Mouse (Mus musculus): ENCODE data around the gene Trim3. TPM values are rescaled to one million over a fixed set of nuclear protein-coding genes. Genes with fewer than 3 reads are reported as not detected.

Gene Trim3
- polyA plus RNA-seq, 1 experiment from 2014 or later, result 83.2 TPM

Other genes starting within 250 kb of the Trim3 start
- gene Fam160a2, start 233.5 kb downstream of the Trim3 start, polyA plus RNA-seq (2015; fragmentation: Nextera tagmentation; extraction: Ambion mirVana), result 41.5 and 43.7 TPM in 2 replicates
- gene Cnga4, start 229.0 kb downstream of the Trim3 start, polyA plus RNA-seq (2015; fragmentation: Nextera tagmentation; extraction: Ambion mirVana), result 0.16 TPM in 1 of 2 replicates, not detected in the other
- gene Cckbr, start 207.8 kb downstream of the Trim3 start, polyA plus RNA-seq (2015; fragmentation: Nextera tagmentation; extraction: Ambion mirVana), result 2.0 and 2.3 TPM in 2 replicates
- gene Cavin3, start 151.3 kb downstream of the Trim3 start, polyA plus RNA-seq (2015; fragmentation: Nextera tagmentation; extraction: Ambion mirVana), result 28.9 and 31.6 TPM in 2 replicates
- gene Smpd1, start 79.2 kb downstream of the Trim3 start, polyA plus RNA-seq (2015; fragmentation: Nextera tagmentation; extraction: Ambion mirVana), result 72.7 and 73.5 TPM in 2 replicates
- gene Apbb1, start 51.9 kb downstream of the Trim3 start, polyA plus RNA-seq (2015; fragmentation: Nextera tagmentation; extraction: Ambion mirVana), result 242 and 246 TPM in 2 replicates
- 0.23 and 0.32 TPM in 2 replicates for gene Hpx, start 33.4 kb downstream of the Trim3 start, polyA plus RNA-seq (2015; fragmentation: Nextera tagmentation; extraction: Ambion mirVana)
- 157 and 170 TPM in 2 replicates for gene Timm10b, start 6.5 kb upstream of the Trim3 start, polyA plus RNA-seq (2015; fragmentation: Nextera tagmentation; extraction: Ambion mirVana)
- gene Arfip2, start 6.8 kb upstream of the Trim3 start, polyA plus RNA-seq (2015; fragmentation: Nextera tagmentation; extraction: Ambion mirVana), result 74.3 and 77.7 TPM in 2 replicates
- 16.1 and 19.3 TPM in 2 replicates for gene Gm45799, start 7.0 kb upstream of the Trim3 start, polyA plus RNA-seq (2015; fragmentation: Nextera tagmentation; extraction: Ambion mirVana)
- gene Dnhd1, start 17.3 kb upstream of the Trim3 start, polyA plus RNA-seq (2015; fragmentation: Nextera tagmentation; extraction: Ambion mirVana), result 1.1 and 1.4 TPM in 2 replicates
- 181 and 191 TPM in 2 replicates for gene Ilk, start 103.0 kb upstream of the Trim3 start, polyA plus RNA-seq (2015; fragmentation: Nextera tagmentation; extraction: Ambion mirVana)
- gene Rrp8, start 103.8 kb upstream of the Trim3 start, polyA plus RNA-seq (2015; fragmentation: Nextera tagmentation; extraction: Ambion mirVana), result 25.8 and 28.0 TPM in 2 replicates
- gene Taf10, start 110.8 kb upstream of the Trim3 start, polyA plus RNA-seq (2015; fragmentation: Nextera tagmentation; extraction: Ambion mirVana), result 111 and 122 TPM in 2 replicates
- 39.9 and 46.8 TPM in 2 replicates for gene Tpp1, start 118.7 kb upstream of the Trim3 start, polyA plus RNA-seq (2015; fragmentation: Nextera tagmentation; extraction: Ambion mirVana)
- 15.8 and 16.1 TPM in 2 replicates for gene Dchs1, start 154.1 kb upstream of the Trim3 start, polyA plus RNA-seq (2015; fragmentation: Nextera tagmentation; extraction: Ambion mirVana)
- gene Mrpl17, start 177.5 kb upstream of the Trim3 start, polyA plus RNA-seq (2015; fragmentation: Nextera tagmentation; extraction: Ambion mirVana), result 210 and 219 TPM in 2 replicates